Mouse (Mus musculus): ENCODE measurements at regions not wholly inside any gene's neighbourhood (a gene's known extent, or its start where the extent isn't known, plus 50 kb on each side); places are given as distances from the start of the nearest gene placed in this dataset.

GRCm38 (mm10) chr8:79487597-79487996 lies 88.3 kb upstream of the Smad1 start:
- TF ChIP-seq CTCF (IDR thresholded peaks at IDR 0.05; ENCODE audit: low read depth) (no peak), EP300 (IDR thresholded peaks at IDR 0.05; ENCODE audit: low read depth) (no peak)
